Comparison of ENCODE assay signal across 20 mouse cellular contexts in the genomic region with DNA sequence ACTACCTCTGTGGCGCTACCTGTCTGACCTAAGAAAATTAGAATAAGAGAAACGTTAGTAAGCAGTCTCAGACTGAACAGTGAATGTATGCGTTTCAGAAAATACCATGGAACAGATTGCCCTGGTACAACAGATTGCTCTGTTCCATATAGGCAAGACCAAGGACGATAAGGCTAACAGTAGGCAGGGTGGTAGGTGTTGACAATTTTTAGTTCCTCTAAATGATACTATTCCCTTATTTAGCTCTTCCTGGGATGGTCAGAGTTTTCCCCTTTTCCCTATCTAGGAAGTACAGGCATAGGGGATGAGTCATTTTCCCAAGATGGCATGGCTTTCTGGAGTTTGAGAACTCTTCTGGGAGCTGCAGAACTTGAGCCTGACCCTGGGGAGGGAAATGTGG.
A peak's percentile ranks its signal among the peaks of the same experiment; 100 is the strongest.
DNase-seq lines count a peak whose midpoint lies in the region; ATAC-seq lines count a peak whose summit lies in the region.
"Had no signal": no experiment of that assay in that cellular context is flagged by ENCODE, and none has a peak within 500 bp of the region (broad histone marks: within the 10 kb centered on the region; RNA-seq: fewer than 3 reads in every experiment).

No protein-coding gene starts in this region.

- peak; percentile 71 for ATAC-seq in frontal cortex, adult (ENCODE audit: low TSS enrichment)
- ATAC-seq: activated CD4-positive, CD25-positive, alpha-beta regulatory T cell, adult 4 months; forebrain, embryonic 13.5 days; forebrain, embryonic 16.5 days had no signal

- DNase-seq in frontal cortex, postnatal 10 days (ENCODE audit: low spot score in 2 of 2), result no peak
- peak; percentile 30 for DNase-seq in right cerebral cortex, adult 18-20 months
- DNase-seq in right cerebral cortex, postnatal 36 days (ENCODE audit: low spot score in 2 of 2), result no peak
- DNase-seq in brain, adult 2 months (ENCODE audit: low read depth, low spot score), result peak; percentile 63
- DNase-seq in embryo, embryonic 11 days, result no peak
- DNase-seq in spleen, adult 18-20 months, result no peak
- no peak for DNase-seq in lung, postnatal 25 days (ENCODE audit: low spot score)
- DNase-seq: adrenal gland, adult 2 months; adrenal gland, postnatal 14 days; B cell, adult 2 months; cerebellum, adult 11-12 months; cerebellum, adult 8-10 months; cerebellum, postnatal 10 days; cerebellum, postnatal 36 days; gastrocnemius, postnatal 25 days; heart, adult 18-20 months had no signal

Comparison
In these comparisons a context has a peak if more than half of its experiments do, and no peak if none do; other contexts are left out.
1. DNase-seq: peak in right cerebral cortex, adult 18-20 months (single experiment) and brain, adult 2 months (single experiment); none in frontal cortex, postnatal 10 days (0 of 2), right cerebral cortex, postnatal 36 days (0 of 2), embryo, embryonic 11 days (single experiment), spleen, adult 18-20 months (0 of 2) and lung, postnatal 25 days (single experiment).